Mouse (Mus musculus): ENCODE measurements at regions not wholly inside any gene's neighbourhood (a gene's known extent, or its start where the extent isn't known, plus 50 kb on each side); places are given as distances from the start of the nearest gene placed in this dataset.

DNA sequence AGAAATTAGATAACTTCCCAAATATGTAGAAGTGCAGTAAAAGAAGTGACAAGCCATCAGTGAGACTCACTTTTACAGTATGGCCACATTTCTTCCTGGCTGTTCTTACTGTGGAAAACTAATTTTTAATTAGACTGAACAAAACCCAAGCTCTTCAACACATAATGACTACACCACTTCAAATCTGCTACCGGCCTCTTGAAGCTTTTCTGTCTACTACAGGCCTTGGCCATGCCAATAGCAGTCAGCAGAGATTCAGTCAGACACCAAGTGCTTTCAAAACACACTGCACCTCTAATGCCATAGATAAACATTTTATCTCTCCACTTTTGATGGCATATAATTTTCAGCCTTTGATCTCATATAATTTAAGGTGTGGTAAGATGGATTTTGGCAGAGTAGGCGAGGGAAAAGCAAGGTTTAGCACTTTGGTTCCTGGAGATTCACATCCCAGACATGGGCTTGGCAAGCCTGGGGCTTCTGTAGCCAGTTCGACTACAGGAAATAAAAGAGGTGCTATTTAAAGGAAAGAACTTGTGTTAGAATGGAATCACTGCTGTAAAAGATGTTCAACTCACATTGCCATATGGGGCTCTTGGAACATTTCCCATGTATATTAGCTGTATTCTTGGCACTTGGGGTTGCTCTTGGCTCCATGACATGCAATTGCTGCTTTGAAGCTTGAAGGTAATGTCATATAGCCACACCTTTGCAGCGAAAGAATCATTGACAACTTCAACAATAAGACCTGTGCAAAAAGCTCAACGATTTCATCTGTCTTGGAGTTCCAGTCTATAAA, 941.9 kb downstream of the Efnb2 start:
- ATAC-seq = no peak

- ATAC-seq = no peak
These were observed 950.3 kb downstream of the Efnb2 start for GRCm38 (mm10) chr8:7710764-7711163.

GRCm38 (mm10) chr8:7709406-7709805, 951.6 kb downstream of the Efnb2 start:
- ATAC-seq = no peak

- no peak for ATAC-seq
These were observed 969.6 kb downstream of the Efnb2 start for GRCm38 (mm10) chr8:7691355-7691996.

DNA sequence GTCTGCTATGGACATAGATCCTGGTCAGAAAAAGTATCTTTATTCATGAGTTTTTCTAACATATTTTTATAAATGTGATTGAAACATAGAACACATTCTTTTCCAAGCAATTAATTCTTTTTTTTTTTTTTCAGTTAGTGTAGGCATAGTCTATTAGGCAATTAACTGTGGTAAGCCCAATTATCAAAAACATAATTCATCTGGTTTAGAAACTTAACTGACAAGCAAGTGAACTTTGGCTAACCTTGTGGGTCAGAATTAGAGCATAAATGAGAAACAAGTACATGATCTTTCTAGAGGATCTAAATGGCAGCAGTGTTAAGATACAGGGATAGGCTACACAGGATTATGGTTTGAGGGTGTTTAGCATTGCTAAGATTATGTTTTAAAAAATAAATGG, 1007.2 kb downstream of the Efnb2 start:
- no peak for ATAC-seq

Data from CD4-positive, CD25-positive, alpha-beta regulatory T cell, adult 4 months (primary cell).